Mouse (Mus musculus): ENCODE results near the gene Herpud1.

Gene Herpud1

GRCm38 (mm10) chr8:94386214-94387026, at the start of gene Herpud1:
Herpud1 (plus strand) TSS chr8:94386438.
- DNase-seq (ENCODE audit: low spot score in 2 of 2) = peak; percentile 97

- no peak for DNase-seq (ENCODE audit: low spot score in 2 of 2)
Measured at GRCm38 (mm10) chr8:94337559-94337958, 48.7 kb upstream of the Herpud1 start.

- no peak for DNase-seq (ENCODE audit: low spot score in 2 of 2)
Measured at GRCm38 (mm10) chr8:94340796-94341195, 45.4 kb upstream of the Herpud1 start.

GRCm38 (mm10) chr8:94342691-94343090, 43.5 kb upstream of the Herpud1 start:
- no peak for DNase-seq (ENCODE audit: low spot score in 2 of 2)

GRCm38 (mm10) chr8:94343290-94343689, 42.9 kb upstream of the Herpud1 start:
- peak; percentile 75 to 85 for DNase-seq (ENCODE audit: low spot score in 2 of 2)

- no peak for DNase-seq (ENCODE audit: low spot score in 2 of 2)
Measured at GRCm38 (mm10) chr8:94343778-94344320, 42.4 kb upstream of the Herpud1 start.

- DNase-seq (ENCODE audit: low spot score in 2 of 2) = no peak
Measured at GRCm38 (mm10) chr8:94345657-94346056, 40.6 kb upstream of the Herpud1 start.

GRCm38 (mm10) chr8:94346264-94346663, 40.0 kb upstream of the Herpud1 start:
- no peak for DNase-seq (ENCODE audit: low spot score in 2 of 2)

GRCm38 (mm10) chr8:94348425-94348824, 37.8 kb upstream of the Herpud1 start:
- DNase-seq (ENCODE audit: low spot score in 2 of 2) = no peak

GRCm38 (mm10) chr8:94354069-94354531, 32.1 kb upstream of the Herpud1 start:
- DNase-seq (ENCODE audit: low spot score in 2 of 2) = peak; percentile 64 to 67

- DNase-seq (ENCODE audit: low spot score in 2 of 2) = peak; percentile 66 to 71
Measured at GRCm38 (mm10) chr8:94354571-94354970, 31.7 kb upstream of the Herpud1 start.

GRCm38 (mm10) chr8:94357220-94357619, 29.0 kb upstream of the Herpud1 start:
- DNase-seq (ENCODE audit: low spot score in 2 of 2) = no peak

- DNase-seq (ENCODE audit: low spot score in 2 of 2) = no peak
Measured at GRCm38 (mm10) chr8:94358541-94358940, 27.7 kb upstream of the Herpud1 start.

GRCm38 (mm10) chr8:94361774-94362431, 24.3 kb upstream of the Herpud1 start:
- DNase-seq (ENCODE audit: low spot score in 2 of 2) = no peak

- DNase-seq (ENCODE audit: low spot score in 2 of 2) = no peak
Measured at GRCm38 (mm10) chr8:94362607-94363239, 23.5 kb upstream of the Herpud1 start.

- DNase-seq (ENCODE audit: low spot score in 2 of 2) = peak; percentile 58 to 85
Measured at GRCm38 (mm10) chr8:94363288-94363688, 22.9 kb upstream of the Herpud1 start.

- DNase-seq (ENCODE audit: low spot score in 2 of 2) = no peak
Measured at GRCm38 (mm10) chr8:94363906-94364305, 22.3 kb upstream of the Herpud1 start.

- no peak for DNase-seq (ENCODE audit: low spot score in 2 of 2)
Measured at GRCm38 (mm10) chr8:94364686-94365312, 21.4 kb upstream of the Herpud1 start.

GRCm38 (mm10) chr8:94365410-94365981, 20.7 kb upstream of the Herpud1 start:
- DNase-seq (ENCODE audit: low spot score in 2 of 2) = peak; percentile 89

- no peak for DNase-seq (ENCODE audit: low spot score in 2 of 2)
Measured at GRCm38 (mm10) chr8:94370839-94371238, 15.4 kb upstream of the Herpud1 start.

GRCm38 (mm10) chr8:94372955-94373599, 13.2 kb upstream of the Herpud1 start:
- DNase-seq (ENCODE audit: low spot score in 2 of 2) = no peak

All from natural killer cell, adult 2 months (primary cell).